ENCODE assay signal across 10 mouse cellular contexts in genomic region chr5:135073349-135074150, GRCm38 (mm10). TPM values are rescaled to one million over a fixed set of nuclear protein-coding genes. Genes with fewer than 3 reads are reported as not detected.
DNase-seq lines count a peak whose midpoint lies in the region; ATAC-seq and TF ChIP-seq lines count a peak whose summit lies in the region.
"Had no signal": no experiment of that assay in that cellular context is flagged by ENCODE, and none has a peak within 500 bp of the region (broad histone marks: within the 10 kb centered on the region; RNA-seq: fewer than 3 reads in every experiment).

No protein-coding gene starts in this region.

- DNase-seq in forebrain, embryonic 10.5 days (ENCODE audit: extremely low spot score, low spot score): no peak
- peak; percentile 29 for DNase-seq in kidney, postnatal 10 days
- DNase-seq in kidney, adult 9 months: no peak
- DNase-seq in ES-E14 (ENCODE audit: low read depth, low spot score): no peak
- DNase-seq in limb, embryonic 10.5 days (ENCODE audit: low spot score): no peak
- no peak for DNase-seq in T-cell, adult 2 months (ENCODE audit: low spot score)
- DNase-seq in gastrocnemius, adult 2 months: no peak
- DNase-seq: kidney, postnatal 14 days had no signal

- no peak overlapping the region for H3K4me2 ChIP-seq in forebrain, embryonic 15.5 days (replicated peaks)

- no peaks in the 10 kb centered on the region for H3K9me3 ChIP-seq in forebrain, embryonic 10.5 days
- H3K9me3 ChIP-seq in forebrain, embryonic 15.5 days: no peaks in the 10 kb centered on the region
- H3K9me3 ChIP-seq in ES-E14 (ENCODE audit: control insufficient read depth, insufficient read depth, low read depth, low read length): no peaks in the 10 kb centered on the region
- H3K9me3 ChIP-seq in limb, embryonic 10.5 days (replicated peaks): no peaks in the 10 kb centered on the region

- H3K27me3 ChIP-seq in forebrain, embryonic 10.5 days (ENCODE audit: poor library complexity, severe bottlenecking): no peaks in the 10 kb centered on the region; the same call in none of the 2 replicates
- no peaks in the 10 kb centered on the region for H3K27me3 ChIP-seq in forebrain, embryonic 15.5 days
- H3K27me3 ChIP-seq in limb, embryonic 10.5 days (ENCODE audit: low read depth, poor library complexity, severe bottlenecking): 0 out of 2 replicates have a peak, but pooled peaks cover 6% of the 10 kb centered on the region

- intact Hi-C loops in gastrocnemius, adult 2 months (cut with DNase I): no loop called here

- in situ Hi-C loops in ES-E14 (cut with MboI; ENCODE audit: low sequenced_read_pairs in 2 of 2, unreplicated experiment in 2 of 2): no loop called here

- peak overlapping the region; percentile 72 for H3K27ac ChIP-seq in forebrain, embryonic 10.5 days
- no peak overlapping the region for H3K27ac ChIP-seq in forebrain, embryonic 15.5 days (replicated peaks)
- 0 out of 2 replicates have a peak overlapping the region, but pooled peaks have one; percentile 35 for H3K27ac ChIP-seq in ES-E14 (ENCODE audit: insufficient read depth, low read depth, low read length, poor library complexity, severe bottlenecking)
- H3K27ac ChIP-seq in limb, embryonic 10.5 days: peak overlapping the region; percentile 77
- no peak overlapping the region for H3K27ac ChIP-seq in gastrocnemius, adult 2 months

- WGBS in forebrain, embryonic 10.5 days: 17% methylated on average over 26 of the region's 26 CpGs
- 24% methylated on average over 26 of the region's 26 CpGs for WGBS in forebrain, embryonic 15.5 days
- 22% methylated on average over 26 of the region's 26 CpGs for WGBS in limb, embryonic 10.5 days

- TF ChIP-seq CTCF in gastrocnemius, adult 2 months (IDR thresholded peaks at IDR 0.05): no peak

- H3K9ac ChIP-seq in forebrain, embryonic 15.5 days (replicated peaks): no peak overlapping the region
- peak overlapping the region; percentile 23 for H3K9ac ChIP-seq in ES-E14 (ENCODE audit: insufficient read depth, low read depth, low read length, poor library complexity, severe bottlenecking)

- peak overlapping the region; percentile 32 for H3K4me3 ChIP-seq in forebrain, embryonic 10.5 days
- H3K4me3 ChIP-seq in forebrain, embryonic 15.5 days: no peak overlapping the region
- H3K4me3 ChIP-seq in ES-E14 (ENCODE audit: insufficient read depth in 1 of 2, low read depth in 1 of 2, low read length in 2 of 2, poor library complexity in 1 of 2, severe bottlenecking in 1 of 2): peak overlapping the region; percentile 41 to 43; a peak in 2 of 4 replicates
- peak overlapping the region; percentile 31 for H3K4me3 ChIP-seq in limb, embryonic 10.5 days
- H3K4me3 ChIP-seq in gastrocnemius, adult 2 months: no peak overlapping the region

- ATAC-seq in forebrain, embryonic 15.5 days (replicated peaks): no peak

- peaks cover 42% of the 10 kb centered on the region for H3K36me3 ChIP-seq in forebrain, embryonic 10.5 days (replicated peaks)
- H3K36me3 ChIP-seq in forebrain, embryonic 15.5 days: peaks cover 19% of the 10 kb centered on the region
- H3K36me3 ChIP-seq in ES-E14 (ENCODE audit: control insufficient read depth, insufficient read depth, low read length, poor library complexity, severe bottlenecking): no peaks in the 10 kb centered on the region
- H3K36me3 ChIP-seq in limb, embryonic 10.5 days: peaks cover 50% of the 10 kb centered on the region

- H3K4me1 ChIP-seq in forebrain, embryonic 10.5 days: peaks cover 40% of the 10 kb centered on the region
- peaks cover 27% of the 10 kb centered on the region for H3K4me1 ChIP-seq in forebrain, embryonic 15.5 days
- H3K4me1 ChIP-seq in ES-E14 (ENCODE audit: control insufficient read depth in 2 of 2, insufficient read depth in 2 of 2, low read length in 2 of 2, poor library complexity in 1 of 2): peaks cover 0 to 31% of the 10 kb centered on the region in 2 experiments; a peak in 2 of 4 replicates
- H3K4me1 ChIP-seq in limb, embryonic 10.5 days: peaks cover 41% of the 10 kb centered on the region

TF ChIP-seq in ES-E14, 5 proteins besides CTCF, POLR2A, EP300 and RAD21:
- TF ChIP-seq MAFK (IDR thresholded peaks at IDR 0.05; ENCODE audit: insufficient read depth, low read depth, low read length) (no peak), ZC3H11A (IDR thresholded peaks at IDR 0.05; ENCODE audit: borderline replicate concordance, low read depth, low read length) (no peak), CHD2 (IDR thresholded peaks at IDR 0.05; ENCODE audit: low read depth, low read length) (no peak), HCFC1 (IDR thresholded peaks at IDR 0.05; ENCODE audit: borderline replicate concordance, insufficient read depth, low read length) (no peak), ZNF384 (IDR thresholded peaks at IDR 0.05; ENCODE audit: low read depth, low read length) (no peak)

RNA-seq across cellular contexts. Expression of gene Vps37d, which starts 4.5 kb away (rescaled TPM):
- polyA plus RNA-seq in forebrain, embryonic 10.5 days (2016; fragmentation: Nextera tagmentation; extraction: Ambion mirVana): 6.6 and 7.7 TPM in 2 replicates
- polyA plus RNA-seq in forebrain, embryonic 15.5 days (2015; fragmentation: Nextera tagmentation; extraction: Ambion mirVana): 35.1 and 36.3 TPM in 2 replicates
- total RNA-seq in ES-E14 (2012; rRNA removed): 2.0 and 3.0 TPM in 2 replicates
- 8.5 and 12.7 TPM in 2 replicates for polyA plus RNA-seq in limb, embryonic 10.5 days (2016; fragmentation: Nextera tagmentation; extraction: Ambion mirVana)
- total RNA-seq in gastrocnemius, adult 2 months (2021): under 1 TPM; 0.33 TPM
- total RNA-seq: megakaryocyte, adult 5-6 weeks had no signal

RNA-seq across cellular contexts. Expression of gene Bud23, which starts 8.8 kb away (rescaled TPM):
- polyA plus RNA-seq in forebrain, embryonic 10.5 days (2016; fragmentation: Nextera tagmentation; extraction: Ambion mirVana): 172 and 176 TPM in 2 replicates
- polyA plus RNA-seq in forebrain, embryonic 15.5 days (2015; fragmentation: Nextera tagmentation; extraction: Ambion mirVana): 89.0 and 92.8 TPM in 2 replicates
- 110 and 112 TPM in 2 replicates for total RNA-seq in ES-E14 (2012; rRNA removed)
- 194 and 201 TPM in 2 replicates for polyA plus RNA-seq in limb, embryonic 10.5 days (2016; fragmentation: Nextera tagmentation; extraction: Ambion mirVana)
- total RNA-seq in gastrocnemius, adult 2 months (2021): 10 to 100 TPM; 25.8 to 26.2 TPM

RNA-seq across cellular contexts. Expression of gene Dnajc30, which starts 9.5 kb away (rescaled TPM):
- 25.0 and 26.1 TPM in 2 replicates for polyA plus RNA-seq in forebrain, embryonic 10.5 days (2016; fragmentation: Nextera tagmentation; extraction: Ambion mirVana)
- 34.6 and 39.8 TPM in 2 replicates for polyA plus RNA-seq in forebrain, embryonic 15.5 days (2015; fragmentation: Nextera tagmentation; extraction: Ambion mirVana)
- 6.2 and 8.3 TPM in 2 replicates for total RNA-seq in ES-E14 (2012; rRNA removed)
- 27.7 and 30.8 TPM in 2 replicates for polyA plus RNA-seq in limb, embryonic 10.5 days (2016; fragmentation: Nextera tagmentation; extraction: Ambion mirVana)
- 10 to 100 TPM; 25.0 to 30.2 TPM for total RNA-seq in gastrocnemius, adult 2 months (2021)

RNA-seq across cellular contexts. Expression of gene Mlxipl, which starts 16.1 kb away (rescaled TPM):
- polyA plus RNA-seq in forebrain, embryonic 10.5 days (2016; fragmentation: Nextera tagmentation; extraction: Ambion mirVana): 4.0 and 4.1 TPM in 2 replicates
- 1.1 and 1.4 TPM in 2 replicates for polyA plus RNA-seq in forebrain, embryonic 15.5 days (2015; fragmentation: Nextera tagmentation; extraction: Ambion mirVana)
- 7.6 and 11.7 TPM in 2 replicates for total RNA-seq in ES-E14 (2012; rRNA removed)
- polyA plus RNA-seq in limb, embryonic 10.5 days (2016; fragmentation: Nextera tagmentation; extraction: Ambion mirVana): 2.5 and 5.1 TPM in 2 replicates
- total RNA-seq in gastrocnemius, adult 2 months (2021): 100 to 1,000 TPM in 1 of 2 experiments, 10 to 100 TPM in 1; 64.8 to 100 TPM

RNA-seq across cellular contexts. Expression of gene Stx1a, which starts 50.3 kb away (rescaled TPM):
- 8.7 and 10.0 TPM in 2 replicates for polyA plus RNA-seq in forebrain, embryonic 10.5 days (2016; fragmentation: Nextera tagmentation; extraction: Ambion mirVana)
- polyA plus RNA-seq in forebrain, embryonic 15.5 days (2015; fragmentation: Nextera tagmentation; extraction: Ambion mirVana): 78.6 and 78.9 TPM in 2 replicates
- 9.5 and 14.6 TPM in 2 replicates for total RNA-seq in ES-E14 (2012; rRNA removed)
- 7.5 and 8.1 TPM in 2 replicates for polyA plus RNA-seq in limb, embryonic 10.5 days (2016; fragmentation: Nextera tagmentation; extraction: Ambion mirVana)
- total RNA-seq in gastrocnemius, adult 2 months (2021): 1 to 10 TPM in 1 of 2 experiments, under 1 TPM in 1; 0.64 to 1.3 TPM

Comparison
In these comparisons a context has a peak if more than half of its experiments do, and no peak if none do; other contexts are left out.
1. H3K27ac ChIP-seq: peak in forebrain, embryonic 10.5 days (single experiment), ES-E14 (single experiment) and limb, embryonic 10.5 days (single experiment); none in forebrain, embryonic 15.5 days (single experiment) and gastrocnemius, adult 2 months (single experiment).
2. H3K4me3 ChIP-seq: peak in forebrain, embryonic 10.5 days (single experiment), ES-E14 (2 of 2) and limb, embryonic 10.5 days (single experiment); none in forebrain, embryonic 15.5 days (single experiment) and gastrocnemius, adult 2 months (single experiment).